Mouse (Mus musculus) hindbrain, embryonic 13.5 days (tissue): ENCODE data around the gene Ipmk. TPM values are rescaled to one million over a fixed set of nuclear protein-coding genes. Genes with fewer than 3 reads are reported as not detected.

Experiments
- ATAC-seq: fragments of 200-750 bp; cut with Nextera tagmentation; 2 replicates; pipeline ENCODE4 v1.8.0; 2017; ENCODE audit warnings: moderate TSS enrichment; ENCODE audit not compliant: low FRiP score
- H3K27ac ChIP-seq: fragments of 300-500 bp; sonication (generic); 2 replicates; pipeline ENCODE4 v1.5.1; 2015; ENCODE audit warnings: inconsistent platforms, mild to moderate bottlenecking, moderate library complexity
- H3K27me3 ChIP-seq: fragments of 300-500 bp; sonication (generic); 2 replicates; pipeline ENCODE4 v1.6.1; 2015; ENCODE audit warnings: mild to moderate bottlenecking, inconsistent platforms
- H3K36me3 ChIP-seq: fragments of 300-500 bp; sonication (generic); 2 replicates; pipeline ENCODE4 v1.6.1; 2015; ENCODE audit warnings: mild to moderate bottlenecking, inconsistent platforms
- H3K4me1 ChIP-seq: fragments of 300-500 bp; sonication (generic); replicated peaks from 2 replicates; pipeline ENCODE4 v1.6.1; 2015; ENCODE audit warnings: inconsistent platforms
- H3K4me2 ChIP-seq: fragments of 300-500 bp; sonication (generic); 2 replicates; pipeline ENCODE4 v1.6.1; 2015; ENCODE audit warnings: inconsistent platforms, mild to moderate bottlenecking, moderate library complexity
- H3K4me3 ChIP-seq: fragments of 300-500 bp; sonication (generic); 2 replicates; pipeline ENCODE4 v1.5.1; 2015; ENCODE audit warnings: mild to moderate bottlenecking, inconsistent platforms
- H3K9ac ChIP-seq: fragments of 300-500 bp; sonication (generic); 2 replicates; pipeline ENCODE4 v1.6.1; 2015; ENCODE audit warnings: mild to moderate bottlenecking, inconsistent platforms
- H3K9me3 ChIP-seq: fragments of 300-500 bp; sonication (generic); 2 replicates; pipeline ENCODE4 v1.6.1; 2016; ENCODE audit warnings: inconsistent platforms
- WGBS: fragments of 180-500 bp; shearing (Covaris S2); methylation state at CpG from one replicate; pipeline ENCODE4 v1.1.7; 2015; 5-methylcytosine and 5-hydroxymethylcytosine counted together
- polyA plus RNA-seq: library from polyadenylated mRNA; unstranded; fragments of >200 nt; fragmentation: Nextera tagmentation; extraction: Ambion mirVana; gene quantifications from 2 replicates; pipeline ENCODE4 v1.2.1, GENCODE M21; 2015

The Ipmk gene
- polyA plus RNA-seq, 1 experiment from 2014 or later = 16.9 TPM

- ATAC-seq = no peak
- 88% methylated on average over 7 of the region's 7 CpGs for WGBS
- H3K27me3 ChIP-seq = no peaks in the 10 kb centered on the region
- no peak overlapping the region for H3K4me3 ChIP-seq
- H3K4me2 ChIP-seq = no peak overlapping the region
- no peak overlapping the region; the same call in 1 of the 2 replicates for H3K9ac ChIP-seq
- no peak overlapping the region for H3K27ac ChIP-seq
- peaks cover 43% of the 10 kb centered on the region for H3K4me1 ChIP-seq
- H3K36me3 ChIP-seq = no peaks in the 10 kb centered on the region
- H3K9me3 ChIP-seq = no peaks in the 10 kb centered on the region
Observed at GRCm38 (mm10) chr10:71342030-71342805, 5.3 kb upstream of the Ipmk start.

GRCm38 (mm10) chr10:71343130-71343529 lies 4.4 kb upstream of the Ipmk start:
- H3K4me3 ChIP-seq = no peak overlapping the region
- ATAC-seq = no peak
- WGBS = 89% methylated on average over 3 of the region's 3 CpGs

GRCm38 (mm10) chr10:71343567-71344265 lies 3.8 kb upstream of the Ipmk start:
- Histone ChIP-seq H3K4me3 (peak overlapping the region; percentile 89), H3K4me1 (peaks cover 45% of the 10 kb centered on the region), H3K36me3 (no peaks in the 10 kb centered on the region), H3K27me3 (no peaks in the 10 kb centered on the region), H3K27ac (no peak overlapping the region), H3K9ac (peak overlapping the region; percentile 94), H3K4me2 (peak overlapping the region; percentile 79), H3K9me3 (no peaks in the 10 kb centered on the region)
- 23% methylated on average over 14 of the region's 14 CpGs for WGBS
- no peak for ATAC-seq

More at GRCm38 (mm10) chr10:71343130-71343529, 4.4 kb upstream of the Ipmk start:
- H3K36me3 ChIP-seq = no peaks in the 10 kb centered on the region
- no peak overlapping the region for H3K4me2 ChIP-seq
- peaks cover 44% of the 10 kb centered on the region for H3K4me1 ChIP-seq
- H3K9me3 ChIP-seq = no peaks in the 10 kb centered on the region
- H3K27me3 ChIP-seq = no peaks in the 10 kb centered on the region
- H3K27ac ChIP-seq = no peak overlapping the region
- peak overlapping the region; percentile 94; the same call in 1 of the 2 replicates for H3K9ac ChIP-seq

GRCm38 (mm10) chr10:71344579-71345143 lies 2.9 kb upstream of the Ipmk start, which contains the start of gene Cisd1:
Gene Cisd1 (minus strand): TSS chr10:71344954.
- no peaks in the 10 kb centered on the region for H3K9me3 ChIP-seq
- peak within 1 kb of the TSS; percentile 79 for H3K4me2 ChIP-seq
- WGBS = under 1% methylated on average over 60 of the region's 60 CpGs
- H3K4me1 ChIP-seq = peaks cover 49% of the 10 kb centered on the region
- H3K27ac ChIP-seq = peak within 1 kb of the TSS; percentile 86
- no peaks in the 10 kb centered on the region for H3K27me3 ChIP-seq
- peak; percentile 81 for ATAC-seq
- peak within 1 kb of the TSS; percentile 89 for H3K4me3 ChIP-seq
- H3K9ac ChIP-seq = peak within 1 kb of the TSS; percentile 94
- H3K36me3 ChIP-seq = no peaks in the 10 kb centered on the region

- H3K4me1 ChIP-seq = peaks cover 52% of the 10 kb centered on the region
- WGBS = 62% methylated on average over 2 of the region's 2 CpGs
- H3K27me3 ChIP-seq = no peaks in the 10 kb centered on the region
- no peak for ATAC-seq
- H3K9ac ChIP-seq = no peak overlapping the region
- no peak overlapping the region for H3K4me2 ChIP-seq
- H3K4me3 ChIP-seq = no peak overlapping the region
- H3K27ac ChIP-seq = no peak overlapping the region
- no peaks in the 10 kb centered on the region for H3K9me3 ChIP-seq
- peaks cover 3% of the 10 kb centered on the region for H3K36me3 ChIP-seq
Observed at GRCm38 (mm10) chr10:71346106-71346505, 1.5 kb upstream of the Ipmk start.

GRCm38 (mm10) chr10:71346722-71347508 lies 648 bp upstream of the Ipmk start:
- Histone ChIP-seq H3K9me3 (no peaks in the 10 kb centered on the region), H3K27ac (peak overlapping the region; percentile 90), H3K4me2 (peak overlapping the region; percentile 96), H3K9ac (peak overlapping the region; percentile 92), H3K4me3 (peak overlapping the region; percentile 89), H3K27me3 (no peaks in the 10 kb centered on the region), H3K4me1 (peaks cover 55% of the 10 kb centered on the region), H3K36me3 (peaks cover 8% of the 10 kb centered on the region)
- no peak for ATAC-seq
- WGBS = 10% methylated on average over 13 of the region's 13 CpGs

- H3K4me2 ChIP-seq = peak overlapping the region; percentile 96
- no peaks in the 10 kb centered on the region for H3K27me3 ChIP-seq
- H3K4me3 ChIP-seq = peak overlapping the region; percentile 89
- under 1% methylated on average over 48 of the region's 48 CpGs for WGBS
- H3K4me1 ChIP-seq = peaks cover 49% of the 10 kb centered on the region
- H3K36me3 ChIP-seq = peaks cover 8% of the 10 kb centered on the region
- ATAC-seq = peak; percentile 73
- H3K27ac ChIP-seq = peak overlapping the region; percentile 90
- H3K9me3 ChIP-seq = no peaks in the 10 kb centered on the region
- H3K9ac ChIP-seq = peak overlapping the region; percentile 92
Observed at GRCm38 (mm10) chr10:71347964-71348636, 537 bp downstream of the Ipmk start.

GRCm38 (mm10) chr10:71348637-71349280 lies 1.2 kb downstream of the Ipmk start:
- no peak for ATAC-seq
- Histone ChIP-seq H3K27me3 (no peaks in the 10 kb centered on the region), H3K9me3 (no peaks in the 10 kb centered on the region), H3K36me3 (peaks cover 8% of the 10 kb centered on the region), H3K9ac (peak overlapping the region; percentile 92), H3K4me3 (peak overlapping the region; percentile 89), H3K4me1 (peaks cover 44% of the 10 kb centered on the region), H3K4me2 (peak overlapping the region; percentile 96), H3K27ac (peak overlapping the region; percentile 90; the same call in 1 of the 2 replicates)
- WGBS = 23% methylated on average over 16 of the region's 16 CpGs

- H3K4me3 ChIP-seq = peak overlapping the region; percentile 89
- H3K27ac ChIP-seq = no peak overlapping the region
- H3K4me2 ChIP-seq = peak overlapping the region; percentile 96
- peak overlapping the region; percentile 92 for H3K9ac ChIP-seq
- H3K27me3 ChIP-seq = no peaks in the 10 kb centered on the region
- 90% methylated on average over 1 of the region's 1 CpGs for WGBS
- no peak for ATAC-seq
- H3K9me3 ChIP-seq = no peaks in the 10 kb centered on the region
- H3K36me3 ChIP-seq = peaks cover 8% of the 10 kb centered on the region
- peaks cover 40% of the 10 kb centered on the region for H3K4me1 ChIP-seq
Observed at GRCm38 (mm10) chr10:71349290-71349689, 1.7 kb downstream of the Ipmk start.

GRCm38 (mm10) chr10:71351301-71351700 lies 3.7 kb downstream of the Ipmk start:
- Histone ChIP-seq H3K36me3 (peaks cover 8% of the 10 kb centered on the region), H3K27ac (no peak overlapping the region), H3K4me1 (peaks cover 32% of the 10 kb centered on the region), H3K27me3 (no peaks in the 10 kb centered on the region), H3K9ac (no peak overlapping the region), H3K4me2 (no peak overlapping the region), H3K4me3 (no peak overlapping the region), H3K9me3 (no peaks in the 10 kb centered on the region)
- no peak for ATAC-seq
- 93% methylated on average over 7 of the region's 7 CpGs for WGBS

- no peak for ATAC-seq
- Histone ChIP-seq H3K27ac (no peak overlapping the region), H3K4me1 (peaks cover 19% of the 10 kb centered on the region), H3K4me3 (no peak overlapping the region), H3K9me3 (no peaks in the 10 kb centered on the region), H3K4me2 (no peak overlapping the region), H3K9ac (no peak overlapping the region), H3K36me3 (peaks cover 8% of the 10 kb centered on the region), H3K27me3 (no peaks in the 10 kb centered on the region)
- 73% methylated on average over 9 of the region's 9 CpGs for WGBS
Observed at GRCm38 (mm10) chr10:71353850-71354249, 6.3 kb downstream of the Ipmk start.
